Mouse (Mus musculus): ENCODE data around the gene Dhfr. TPM values are rescaled to one million over a fixed set of nuclear protein-coding genes. Genes with fewer than 3 reads are reported as not detected.

The Dhfr gene
- 1 to 10 TPM in 1 of 2 experiments, under 1 TPM in 1; 0.87 to 1.2 TPM for total RNA-seq (2021)

DNA sequence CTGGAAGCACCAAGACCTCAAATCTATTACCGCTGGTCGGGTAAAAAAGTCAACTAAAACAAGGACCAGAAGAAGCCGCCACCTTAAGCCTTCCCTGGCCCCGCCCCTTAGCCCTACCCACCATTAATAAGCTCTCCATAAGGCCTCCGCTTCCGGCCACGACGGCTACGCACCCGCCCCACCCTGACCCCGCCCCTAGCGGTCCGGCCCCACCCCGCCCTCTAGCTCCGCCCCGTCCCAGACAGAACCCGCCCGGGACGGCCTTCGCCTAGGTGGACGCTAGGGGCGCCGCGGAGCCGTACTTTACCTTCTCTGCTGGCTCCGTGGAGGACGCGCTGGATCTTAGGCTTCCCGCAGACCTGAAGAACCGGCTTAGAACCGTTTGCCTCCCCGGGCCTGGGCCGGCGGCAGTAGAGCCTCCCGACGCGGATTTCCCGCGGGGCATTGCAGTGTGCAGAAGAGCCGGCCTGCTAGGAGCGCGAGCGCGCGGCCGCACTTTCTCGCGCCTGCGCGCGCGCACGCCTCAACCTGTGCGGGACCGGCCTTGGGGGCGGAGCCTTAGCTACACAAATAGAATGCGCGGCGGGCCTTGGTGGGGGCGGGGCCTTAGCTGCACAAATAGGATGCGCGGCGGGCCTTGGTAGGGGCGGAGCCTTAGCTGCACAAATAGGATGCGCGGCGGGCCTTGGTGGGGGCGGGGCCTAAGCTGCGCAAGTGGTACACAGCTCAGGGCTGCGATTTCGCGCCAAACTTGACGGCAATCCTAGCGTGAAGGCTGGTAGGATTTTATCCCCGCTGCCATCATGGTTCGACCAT, at the start of gene Dhfr, which contains the start of gene Msh3:
Gene Dhfr, plus strand, starts transcription at position 271 of the 816 bp plus-strand sequence.
Gene Msh3, minus strand, starts transcription at position 548 of the 816 bp plus-strand sequence.
- DNase-seq, result peak; percentile 96 to 98
- intact Hi-C loops (cut with DNase I), result loop anchor here (5.0 kb wide), 1 partner anchor 388 kb away; no protein-coding TSS in a partner anchor

DNA sequence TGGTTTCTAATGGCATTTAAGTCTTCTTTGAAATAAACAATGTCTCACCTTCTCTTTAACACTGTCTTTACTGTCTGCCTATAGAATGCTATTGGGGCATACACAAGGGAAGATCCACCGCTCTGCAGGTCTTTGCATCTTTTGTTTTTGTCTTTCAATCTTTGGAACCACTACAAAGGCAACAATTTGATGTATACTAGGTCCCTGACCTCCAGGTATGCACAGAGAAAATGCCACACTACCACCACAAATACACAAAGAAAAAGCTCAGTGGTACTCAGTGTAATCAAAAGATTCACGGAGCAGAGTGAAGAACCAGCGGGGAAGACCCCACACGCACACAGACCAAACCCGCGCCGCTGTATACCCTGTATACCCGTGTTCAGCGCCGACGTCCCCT, 48.8 kb upstream of the Dhfr start, which contains the start of gene Gm20379:
Gene Gm20379, plus strand, starts transcription at position 301 of the 400 bp plus-strand sequence.
- no peak for DNase-seq
- intact Hi-C loops (cut with DNase I), result no loop called here

- DNase-seq, result no peak
These were observed 39.9 kb upstream of the Dhfr start for GRCm38 (mm10) chr13:92314613-92315012.

DNA sequence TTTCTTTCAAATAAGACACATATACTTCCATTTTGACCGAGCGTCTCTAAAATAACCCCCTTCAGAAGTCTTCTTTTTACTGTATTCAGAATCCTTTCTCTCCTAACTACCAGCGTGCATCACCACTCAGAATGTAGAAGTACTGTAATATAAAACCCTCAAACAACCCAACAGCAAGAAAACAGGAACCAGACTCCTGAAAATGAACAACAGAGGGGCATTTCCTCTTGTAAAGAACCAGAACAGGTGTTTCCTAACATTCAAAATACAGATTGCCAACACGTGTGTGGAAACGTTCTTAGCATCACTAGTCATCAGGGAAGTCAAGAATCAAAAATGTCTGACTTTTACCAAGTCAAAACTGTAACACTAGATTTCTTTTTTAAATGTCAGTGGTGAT, 33.8 kb upstream of the Dhfr start:
- intact Hi-C loops (cut with DNase I), result no loop called here
- DNase-seq, result no peak

More at GRCm38 (mm10) chr13:92314613-92315012, 39.9 kb upstream of the Dhfr start:
- intact Hi-C loops (cut with DNase I), result no loop called here

DNA sequence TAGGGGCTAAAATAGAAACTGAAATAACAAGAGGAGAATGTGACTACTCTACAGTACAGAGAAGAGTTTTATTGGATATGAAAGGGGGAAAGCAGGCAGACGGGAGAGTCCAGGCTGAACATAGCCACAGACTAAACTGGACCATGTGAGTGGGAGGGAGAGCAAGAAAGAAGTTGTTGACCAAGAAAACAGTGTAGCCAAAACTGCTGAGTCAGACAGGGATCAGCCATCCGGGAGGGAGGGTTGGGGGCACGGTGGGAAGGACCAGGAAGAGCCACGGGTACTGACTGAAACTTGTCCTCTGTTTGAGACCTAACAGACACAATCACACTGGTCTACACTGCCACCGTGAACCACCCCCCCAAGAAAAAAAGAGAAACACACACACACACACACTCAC, 28.5 kb upstream of the Dhfr start:
- intact Hi-C loops (cut with DNase I), result no loop called here
- DNase-seq, result no peak

DNA sequence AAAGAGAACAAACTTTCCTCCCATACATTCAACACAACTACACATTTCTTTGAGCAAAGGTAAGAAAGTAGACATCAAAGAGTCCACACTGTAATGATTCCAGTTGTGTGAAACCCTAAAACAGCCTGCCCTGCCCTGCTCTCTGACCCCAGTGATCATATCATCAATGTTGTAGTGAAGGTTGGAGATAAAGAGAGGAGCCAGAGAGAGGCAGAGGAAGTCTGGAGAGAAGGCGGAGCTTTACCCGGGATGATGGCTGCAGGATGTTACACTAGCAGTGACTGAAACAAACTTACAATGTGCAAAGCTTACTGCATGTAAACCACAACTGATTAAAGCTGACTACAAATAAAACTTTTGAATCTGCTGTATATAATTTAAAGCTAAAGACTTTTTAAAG, 26.5 kb upstream of the Dhfr start:
- intact Hi-C loops (cut with DNase I), result no loop called here
- DNase-seq, result no peak

- intact Hi-C loops (cut with DNase I), result no loop called here
- DNase-seq, result no peak
These were observed 23.9 kb upstream of the Dhfr start for GRCm38 (mm10) chr13:92330621-92331020.

DNA sequence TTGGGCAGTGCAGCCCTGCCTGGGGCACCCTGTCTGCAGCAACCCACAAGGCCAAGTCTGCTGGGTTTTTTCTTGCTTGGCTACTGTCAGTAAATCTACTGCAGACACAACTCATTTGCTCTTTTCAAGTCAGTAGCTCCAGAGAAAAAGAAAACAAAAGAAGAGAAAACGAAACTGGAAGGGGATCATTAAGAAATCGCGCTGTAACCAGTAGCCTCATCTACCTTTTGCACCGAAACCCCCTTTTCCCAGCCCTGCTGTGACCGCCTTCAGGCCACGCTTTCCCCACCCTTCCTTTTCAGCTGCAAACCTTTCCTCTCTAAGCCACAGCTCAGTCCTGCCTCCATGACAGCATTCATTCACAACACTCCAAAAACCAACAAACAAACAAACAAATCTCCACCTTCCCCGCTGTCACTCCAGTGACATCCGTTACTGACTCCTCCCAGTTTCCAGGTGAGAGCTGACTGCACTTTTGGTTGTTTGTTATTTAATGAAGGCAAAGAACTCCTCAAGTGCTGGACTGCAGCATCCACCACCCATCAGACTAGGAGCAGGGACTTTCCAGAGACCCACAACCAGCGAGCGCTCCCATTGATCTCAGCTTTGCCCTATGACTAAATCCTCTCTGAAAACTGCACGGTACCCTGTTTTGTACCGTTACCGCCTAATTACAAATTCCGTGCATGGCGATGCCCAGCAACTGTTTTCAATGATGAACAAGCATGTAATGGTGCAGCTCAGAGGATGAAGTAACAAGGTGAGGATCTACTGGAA, 22.2 kb upstream of the Dhfr start:
- no peak for DNase-seq
- intact Hi-C loops (cut with DNase I), result no loop called here

GRCm38 (mm10) chr13:92336857-92337256, 17.7 kb upstream of the Dhfr start:
- no peak for DNase-seq

GRCm38 (mm10) chr13:92337773-92338462, 16.6 kb upstream of the Dhfr start:
- DNase-seq, result no peak
- intact Hi-C loops (cut with DNase I), result loop anchor here (1.0 to 5.0 kb wide), 2 partner anchors 430 to 526 kb away; no protein-coding TSS in a partner anchor

More at GRCm38 (mm10) chr13:92336857-92337256, 17.7 kb upstream of the Dhfr start:
- intact Hi-C loops (cut with DNase I), result loop anchor here (1.0 to 5.0 kb wide), 2 partner anchors 429 to 525 kb away; no protein-coding TSS in a partner anchor

- intact Hi-C loops (cut with DNase I), result loop anchor here (5.0 kb wide), 1 partner anchor 527 kb away; no protein-coding TSS in a partner anchor
- no peak for DNase-seq
These were observed 14.7 kb upstream of the Dhfr start for GRCm38 (mm10) chr13:92339787-92340186.

- intact Hi-C loops (cut with DNase I), result no loop called here
- DNase-seq, result no peak
These were observed 10.5 kb upstream of the Dhfr start for GRCm38 (mm10) chr13:92344033-92344432.

- intact Hi-C loops (cut with DNase I), result no loop called here
- DNase-seq, result no peak
These were observed 8.2 kb upstream of the Dhfr start for GRCm38 (mm10) chr13:92346338-92346737.

DNA sequence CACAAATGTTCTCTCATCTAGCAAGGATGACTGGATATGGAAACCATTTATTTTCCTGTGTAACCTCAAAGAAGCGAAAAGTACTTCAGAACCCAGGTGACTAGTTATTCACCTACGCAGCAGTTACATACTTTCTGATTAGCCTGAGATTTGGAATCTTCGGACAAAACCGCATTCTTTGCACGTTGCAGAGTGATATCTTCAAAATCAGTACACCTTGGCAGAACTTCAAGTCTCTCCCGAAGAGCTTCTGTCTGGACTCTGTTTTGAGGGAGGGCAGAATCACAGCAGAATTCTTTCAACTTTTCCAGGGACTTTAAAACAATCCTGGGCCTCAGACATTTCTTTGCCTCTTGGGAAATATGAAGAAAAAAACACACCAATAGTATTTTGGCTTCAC, 3.4 kb upstream of the Dhfr start:
- intact Hi-C loops (cut with DNase I), result no loop called here
- no peak for DNase-seq

DNA sequence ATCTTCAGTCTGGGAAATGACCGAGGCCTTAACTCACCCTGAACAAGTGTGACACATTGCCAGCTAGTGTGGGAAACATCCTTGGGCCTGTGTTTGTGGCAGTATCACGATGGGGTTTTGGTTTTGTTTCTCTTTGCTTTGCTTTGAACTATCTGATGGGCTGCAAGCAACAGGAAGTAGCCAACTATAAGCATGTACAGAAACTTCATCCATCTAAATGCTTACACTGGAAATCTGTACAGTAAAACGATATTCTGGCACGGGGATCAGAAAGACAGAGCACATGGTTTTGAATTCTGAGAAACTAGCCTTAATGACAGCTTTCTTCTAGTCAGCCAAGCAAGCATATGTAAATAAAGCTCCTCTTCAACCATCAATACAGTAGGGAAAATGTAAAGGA, 570 bp upstream of the Dhfr start:
- intact Hi-C loops (cut with DNase I), result no loop called here
- DNase-seq, result peak in 1 of 2 experiments; percentile 4

GRCm38 (mm10) chr13:92355272-92355643, 732 bp downstream of the Dhfr start:
- intact Hi-C loops (cut with DNase I), result loop anchor here (5.0 kb wide), 1 partner anchor 387 kb away; no protein-coding TSS in a partner anchor
- no peak for DNase-seq

- intact Hi-C loops (cut with DNase I), result loop anchor here (2.0 to 5.0 kb wide), 2 partner anchors 126 to 386 kb away; no protein-coding TSS in a partner anchor
- DNase-seq, result no peak
These were observed 1.9 kb downstream of the Dhfr start for GRCm38 (mm10) chr13:92356376-92356775.

DNA sequence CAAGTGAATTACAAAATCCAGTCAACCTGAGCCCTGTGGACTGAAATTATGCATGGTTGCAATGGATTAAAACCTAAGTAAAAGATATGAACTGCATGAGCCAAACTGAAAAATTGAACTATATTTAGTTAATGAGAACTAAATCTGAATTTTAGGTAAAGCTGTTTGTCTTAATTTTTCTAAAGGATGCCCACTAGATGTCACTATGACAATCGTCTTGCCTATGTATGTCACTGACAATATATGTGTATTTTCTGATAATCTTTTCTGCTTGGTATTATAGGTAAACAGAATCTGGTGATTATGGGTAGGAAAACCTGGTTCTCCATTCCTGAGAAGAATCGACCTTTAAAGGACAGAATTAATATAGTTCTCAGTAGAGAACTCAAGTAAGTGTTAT, 3.1 kb downstream of the Dhfr start:
- intact Hi-C loops (cut with DNase I), result loop anchor here (2.0 to 5.0 kb wide), 2 partner anchors 125 to 385 kb away; no protein-coding TSS in a partner anchor
- no peak for DNase-seq

GRCm38 (mm10) chr13:92361609-92362008, 7.1 kb downstream of the Dhfr start:
- no peak for DNase-seq
- intact Hi-C loops (cut with DNase I), result no loop called here

DNA sequence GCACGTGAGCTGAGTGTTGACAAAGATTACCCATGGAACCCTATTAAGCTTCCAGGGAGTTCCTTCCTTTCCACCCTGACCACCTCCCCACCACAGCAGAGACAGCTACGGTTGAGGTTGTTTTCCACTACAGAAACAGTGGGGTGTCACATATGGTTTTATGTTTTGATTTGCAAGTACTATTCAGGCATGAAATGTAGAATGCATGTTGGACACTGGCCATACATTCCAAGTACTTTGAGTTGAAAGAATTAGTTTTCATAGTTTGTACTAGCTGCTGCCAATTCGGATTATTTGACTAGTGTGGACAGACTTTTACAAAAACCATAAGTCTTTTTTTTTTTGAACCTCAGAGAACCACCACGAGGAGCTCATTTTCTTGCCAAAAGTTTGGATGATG, 10.8 kb downstream of the Dhfr start:
- no peak for DNase-seq
- intact Hi-C loops (cut with DNase I), result no loop called here

Measured in heart, postnatal 36 days (tissue).